Mouse (Mus musculus) embryonic facial prominence, embryonic 10.5 days (tissue): ENCODE results near the gene Esr1. TPM values are rescaled to one million over a fixed set of nuclear protein-coding genes. Genes with fewer than 3 reads are reported as not detected.

Experiments
- DNase-seq: peaks from one replicate; pipeline ENCODE4 v3.0.0-alpha.2; 2017; ENCODE audit warnings: low spot score
- H3K27ac ChIP-seq: fragments of 300-500 bp; sonication (generic); replicated peaks from 2 replicates; pipeline ENCODE4 v1.5.1; 2016; ENCODE audit warnings: mild to moderate bottlenecking
- H3K27me3 ChIP-seq: fragments of 300-500 bp; sonication (generic); replicated peaks from 2 replicates; pipeline ENCODE4 v1.6.1; 2016; ENCODE audit warnings: low read depth, mild to moderate bottlenecking; ENCODE audit not compliant: poor library complexity, severe bottlenecking
- H3K36me3 ChIP-seq: fragments of 300-500 bp; sonication (generic); replicated peaks from 2 replicates; pipeline ENCODE4 v1.6.1; 2016; ENCODE audit warnings: mild to moderate bottlenecking, moderate library complexity
- H3K4me1 ChIP-seq: fragments of 300-500 bp; sonication (generic); 2 replicates; pipeline ENCODE4 v1.6.1; 2016
- H3K4me3 ChIP-seq: fragments of 300-500 bp; sonication (generic); 2 replicates; pipeline ENCODE4 v1.5.1; 2016; ENCODE audit warnings: mild to moderate bottlenecking, moderate library complexity
- H3K9me3 ChIP-seq: fragments of 300-500 bp; sonication (generic); 2 replicates; pipeline ENCODE4 v1.6.1; 2016; ENCODE audit warnings: mild to moderate bottlenecking
- WGBS: fragments of 180-500 bp; shearing (Covaris S2); methylation state at CpG from one replicate; pipeline ENCODE4 v1.1.7; 2016; 5-methylcytosine and 5-hydroxymethylcytosine counted together
- polyA plus RNA-seq: library from polyadenylated mRNA; unstranded; fragments of >200 nt; fragmentation: Nextera tagmentation; extraction: Ambion mirVana; gene quantifications from 2 replicates; pipeline ENCODE4 v1.2.1, GENCODE M21; 2016

The Esr1 gene
- polyA plus RNA-seq, 1 experiment from 2014 or later: 0.07 TPM

- no peak overlapping the region for H3K4me3 ChIP-seq
- H3K27ac ChIP-seq: no peak overlapping the region
- no peaks in the 10 kb centered on the region for H3K36me3 ChIP-seq
- H3K9me3 ChIP-seq: no peaks in the 10 kb centered on the region
- no peaks in the 10 kb centered on the region for H3K4me1 ChIP-seq
- 93% methylated on average over 4 of the region's 4 CpGs for WGBS
- H3K27me3 ChIP-seq: no peaks in the 10 kb centered on the region
- DNase-seq: no peak
These were observed 13.2 kb downstream of the Esr1 start for GRCm38 (mm10) chr10:4624581-4624980.

- no peak for DNase-seq
- no peaks in the 10 kb centered on the region for H3K4me1 ChIP-seq
- no peaks in the 10 kb centered on the region for H3K9me3 ChIP-seq
- H3K27ac ChIP-seq: no peak overlapping the region
- H3K4me3 ChIP-seq: no peak overlapping the region
- no peaks in the 10 kb centered on the region for H3K27me3 ChIP-seq
- no peaks in the 10 kb centered on the region for H3K36me3 ChIP-seq
- WGBS: 82% methylated on average over 6 of the region's 6 CpGs
These were observed 13.9 kb downstream of the Esr1 start for GRCm38 (mm10) chr10:4625300-4625699.

GRCm38 (mm10) chr10:4626432-4626831 is 15.0 kb downstream of the Esr1 start:
- Histone ChIP-seq H3K36me3 (no peaks in the 10 kb centered on the region), H3K9me3 (no peaks in the 10 kb centered on the region), H3K27me3 (no peaks in the 10 kb centered on the region), H3K4me1 (no peaks in the 10 kb centered on the region), H3K4me3 (no peak overlapping the region), H3K27ac (no peak overlapping the region)
- WGBS: 84% methylated on average over 7 of the region's 7 CpGs
- DNase-seq: no peak

GRCm38 (mm10) chr10:4626996-4627395 is 15.6 kb downstream of the Esr1 start:
- WGBS: 92% methylated on average over 8 of the region's 8 CpGs
- Histone ChIP-seq H3K4me1 (no peaks in the 10 kb centered on the region), H3K4me3 (no peak overlapping the region), H3K27me3 (no peaks in the 10 kb centered on the region), H3K36me3 (no peaks in the 10 kb centered on the region), H3K27ac (no peak overlapping the region), H3K9me3 (no peaks in the 10 kb centered on the region)
- no peak for DNase-seq

GRCm38 (mm10) chr10:4627415-4627814 is 16.0 kb downstream of the Esr1 start:
- WGBS: 91% methylated on average over 9 of the region's 9 CpGs
- Histone ChIP-seq H3K27me3 (no peaks in the 10 kb centered on the region), H3K4me3 (no peak overlapping the region), H3K36me3 (no peaks in the 10 kb centered on the region), H3K9me3 (no peaks in the 10 kb centered on the region), H3K4me1 (no peaks in the 10 kb centered on the region), H3K27ac (no peak overlapping the region)
- DNase-seq: no peak

- Histone ChIP-seq H3K27me3 (no peaks in the 10 kb centered on the region), H3K27ac (no peak overlapping the region), H3K9me3 (no peaks in the 10 kb centered on the region)
These were observed 17.9 kb downstream of the Esr1 start for GRCm38 (mm10) chr10:4629314-4629713.

GRCm38 (mm10) chr10:4632211-4632704 is 20.9 kb downstream of the Esr1 start:
- Histone ChIP-seq H3K4me3 (no peak overlapping the region), H3K36me3 (no peaks in the 10 kb centered on the region), H3K27me3 (no peaks in the 10 kb centered on the region), H3K4me1 (no peaks in the 10 kb centered on the region), H3K27ac (no peak overlapping the region), H3K9me3 (no peaks in the 10 kb centered on the region)
- WGBS: 78% methylated on average over 11 of the region's 11 CpGs
- no peak for DNase-seq

More at GRCm38 (mm10) chr10:4629314-4629713, 17.9 kb downstream of the Esr1 start:
- Histone ChIP-seq H3K4me3 (no peak overlapping the region), H3K36me3 (no peaks in the 10 kb centered on the region), H3K4me1 (no peaks in the 10 kb centered on the region)
- DNase-seq: no peak

DNA sequence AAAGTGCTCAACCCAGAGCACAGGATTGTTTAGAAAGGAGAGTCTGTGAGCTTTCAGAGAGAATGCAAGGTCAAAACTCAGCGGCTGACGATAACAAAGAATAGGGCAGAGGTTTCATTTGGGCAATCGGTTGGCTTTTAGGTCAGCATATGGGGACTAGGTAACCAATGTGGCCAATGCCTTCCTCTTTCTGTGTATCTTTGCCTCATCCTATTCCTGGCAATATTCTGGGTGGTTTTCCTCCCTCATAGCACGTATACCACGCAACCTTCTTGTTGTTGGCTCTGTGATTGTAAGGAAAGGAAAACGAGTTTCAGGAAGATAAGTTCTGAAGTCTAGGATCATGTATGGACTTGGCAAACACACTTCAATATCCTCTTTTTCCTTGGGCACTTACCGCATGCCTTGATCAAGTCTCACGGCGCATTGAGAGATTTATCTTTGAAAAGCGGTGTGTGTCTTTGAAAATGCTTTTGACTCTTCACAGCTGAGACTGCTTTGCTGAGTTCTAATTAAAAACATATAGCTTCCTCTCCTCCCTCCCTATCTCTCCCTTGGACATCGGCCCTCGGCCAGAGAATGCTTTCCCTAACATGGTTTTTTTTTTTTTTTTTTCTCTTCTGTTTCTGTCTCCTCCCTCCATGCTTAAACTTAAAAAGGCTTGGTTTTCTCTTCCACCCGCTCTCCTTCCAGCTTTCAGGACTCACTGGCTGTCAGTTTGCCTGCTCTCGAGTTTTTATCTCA is 22.1 kb downstream of the Esr1 start:
- Histone ChIP-seq H3K27me3 (no peaks in the 10 kb centered on the region), H3K9me3 (no peaks in the 10 kb centered on the region), H3K36me3 (no peaks in the 10 kb centered on the region), H3K4me1 (no peaks in the 10 kb centered on the region), H3K27ac (no peak overlapping the region), H3K4me3 (no peak overlapping the region)
- DNase-seq: no peak
- 64% methylated on average over 14 of the region's 14 CpGs for WGBS

- no peak overlapping the region for H3K4me3 ChIP-seq
- no peaks in the 10 kb centered on the region for H3K36me3 ChIP-seq
- no peaks in the 10 kb centered on the region for H3K4me1 ChIP-seq
- 89% methylated on average over 6 of the region's 6 CpGs for WGBS
- no peaks in the 10 kb centered on the region for H3K27me3 ChIP-seq
- no peak overlapping the region for H3K27ac ChIP-seq
- no peak for DNase-seq
- no peaks in the 10 kb centered on the region for H3K9me3 ChIP-seq
These were observed 24.3 kb downstream of the Esr1 start for GRCm38 (mm10) chr10:4635740-4636139.

- no peaks in the 10 kb centered on the region for H3K36me3 ChIP-seq
- WGBS: 86% methylated on average over 7 of the region's 7 CpGs
- H3K27ac ChIP-seq: no peak overlapping the region
- H3K27me3 ChIP-seq: no peaks in the 10 kb centered on the region
- DNase-seq: no peak
- no peak overlapping the region for H3K4me3 ChIP-seq
- no peaks in the 10 kb centered on the region for H3K9me3 ChIP-seq
- no peaks in the 10 kb centered on the region for H3K4me1 ChIP-seq
These were observed 34.7 kb downstream of the Esr1 start for GRCm38 (mm10) chr10:4646074-4646473.

- Histone ChIP-seq H3K4me3 (no peak overlapping the region), H3K36me3 (no peaks in the 10 kb centered on the region), H3K4me1 (no peaks in the 10 kb centered on the region), H3K27me3 (no peaks in the 10 kb centered on the region), H3K9me3 (no peaks in the 10 kb centered on the region), H3K27ac (no peak overlapping the region)
- no peak for DNase-seq
- WGBS: 91% methylated on average over 9 of the region's 9 CpGs
These were observed 35.5 kb downstream of the Esr1 start for GRCm38 (mm10) chr10:4646851-4647250.

GRCm38 (mm10) chr10:4665380-4665779 is 54.0 kb downstream of the Esr1 start:
- Histone ChIP-seq H3K27me3 (no peaks in the 10 kb centered on the region), H3K36me3 (no peaks in the 10 kb centered on the region), H3K4me1 (no peaks in the 10 kb centered on the region), H3K9me3 (no peaks in the 10 kb centered on the region), H3K27ac (no peak overlapping the region), H3K4me3 (no peak overlapping the region)
- WGBS: 81% methylated on average over 5 of the region's 5 CpGs
- no peak for DNase-seq

GRCm38 (mm10) chr10:4667006-4667405 is 55.6 kb downstream of the Esr1 start:
- no peaks in the 10 kb centered on the region for H3K4me1 ChIP-seq
- no peak overlapping the region for H3K4me3 ChIP-seq
- WGBS: 85% methylated on average over 2 of the region's 2 CpGs
- H3K36me3 ChIP-seq: no peaks in the 10 kb centered on the region
- H3K9me3 ChIP-seq: no peaks in the 10 kb centered on the region
- no peaks in the 10 kb centered on the region for H3K27me3 ChIP-seq
- H3K27ac ChIP-seq: no peak overlapping the region
- no peak for DNase-seq
